Mouse (Mus musculus) CD8-positive naive resting alpha-beta T cell, adult 2 months (primary cell): ENCODE data around the gene Heatr5b.
A peak's percentile ranks its signal among the peaks of the same experiment; 100 is the strongest.

Experiments
- DNase-seq, 2 experiments: peaks; one replicate each; pipeline ENCODE4 v3.0.0; 2022; ENCODE audit warnings: low read depth in 2 of 2, low spot score in 2 of 2

Gene Heatr5b

GRCm38 (mm10) chr17:78768937-78769336 is 66.2 kb downstream of the Heatr5b start:
- no peak for DNase-seq

- no peak for DNase-seq
Observed at GRCm38 (mm10) chr17:78767546-78767945, 67.6 kb downstream of the Heatr5b start.

GRCm38 (mm10) chr17:78766084-78766483 is 69.1 kb downstream of the Heatr5b start:
- no peak for DNase-seq

- DNase-seq, result no peak
Observed at GRCm38 (mm10) chr17:78763272-78763671, 71.9 kb downstream of the Heatr5b start.

GRCm38 (mm10) chr17:78752938-78753655 is 82.1 kb downstream of the Heatr5b start:
- DNase-seq, result no peak

- DNase-seq, result no peak
Observed at GRCm38 (mm10) chr17:78752064-78752463, 83.1 kb downstream of the Heatr5b start.

- DNase-seq, result no peak
Observed at GRCm38 (mm10) chr17:78748440-78748839, 86.7 kb downstream of the Heatr5b start.

- DNase-seq, result no peak
Observed at GRCm38 (mm10) chr17:78738416-78738815, 96.7 kb downstream of the Heatr5b start.

GRCm38 (mm10) chr17:78737771-78738170 is 97.4 kb downstream of the Heatr5b start:
- DNase-seq, result no peak

- no peak for DNase-seq
Observed at GRCm38 (mm10) chr17:78737096-78737495, 98.1 kb downstream of the Heatr5b start, which contains the start of gene Strn. TSS of gene Strn (minus strand) at chr17:78737196.

GRCm38 (mm10) chr17:78736473-78736988 is 98.6 kb downstream of the Heatr5b start:
- DNase-seq, result peak; percentile 99 to 100

GRCm38 (mm10) chr17:78735731-78736472 is 99.3 kb downstream of the Heatr5b start:
- DNase-seq, result peak; percentile 6 to 14

- DNase-seq, result no peak
Observed at GRCm38 (mm10) chr17:78734806-78735205, 100.4 kb downstream of the Heatr5b start.

- no peak for DNase-seq
Observed at GRCm38 (mm10) chr17:78732056-78732455, 103.1 kb downstream of the Heatr5b start.

GRCm38 (mm10) chr17:78726746-78727449 is 108.3 kb downstream of the Heatr5b start:
- no peak for DNase-seq

GRCm38 (mm10) chr17:78724461-78725055 is 110.6 kb downstream of the Heatr5b start:
- no peak for DNase-seq

GRCm38 (mm10) chr17:78721690-78722089 is 113.5 kb downstream of the Heatr5b start:
- no peak for DNase-seq

- DNase-seq, result no peak
Observed at GRCm38 (mm10) chr17:78719086-78719485, 116.1 kb downstream of the Heatr5b start.

GRCm38 (mm10) chr17:78710258-78710657 is 124.9 kb downstream of the Heatr5b start:
- no peak for DNase-seq

- no peak for DNase-seq
Observed at GRCm38 (mm10) chr17:78708422-78708821, 126.7 kb downstream of the Heatr5b start.

GRCm38 (mm10) chr17:78702988-78703387 is 132.2 kb downstream of the Heatr5b start:
- no peak for DNase-seq
